Comparison of ENCODE assay signal across 9 mouse cellular contexts in genomic region chr6:94389716-94390115, GRCm38 (mm10).
DNase-seq lines count a peak whose midpoint lies in the region; ATAC-seq lines count a peak whose summit lies in the region.
"Had no signal": no experiment of that assay in that cellular context is flagged by ENCODE, and none has a peak within 500 bp of the region (broad histone marks: within the 10 kb centered on the region; RNA-seq: fewer than 3 reads in every experiment).

No protein-coding gene starts in this region.

- no peaks in the 10 kb centered on the region for H3K9me3 ChIP-seq in embryonic facial prominence, embryonic 11.5 days (replicated peaks; ENCODE audit: control insufficient read depth, low read length)
- H3K9me3 ChIP-seq in heart, embryonic 14.5 days (ENCODE audit: control insufficient read depth, low read length), result no peaks in the 10 kb centered on the region
- H3K9me3 ChIP-seq in kidney, embryonic 15.5 days (replicated peaks), result no peaks in the 10 kb centered on the region
- H3K9me3 ChIP-seq: forebrain, embryonic 10.5 days had no signal

- no peak overlapping the region for H3K9ac ChIP-seq in embryonic facial prominence, embryonic 11.5 days (replicated peaks; ENCODE audit: low read length)
- H3K9ac ChIP-seq in heart, embryonic 14.5 days (ENCODE audit: low read length), result no peak overlapping the region
- no peak overlapping the region for H3K9ac ChIP-seq in kidney, embryonic 15.5 days

- peak; percentile 26 for DNase-seq in embryonic facial prominence, embryonic 11.5 days (ENCODE audit: low spot score)
- peak; percentile 13 for DNase-seq in lung, postnatal 14 days
- DNase-seq in thymus, postnatal 0 days (ENCODE audit: low spot score), result no peak
- DNase-seq in yolk sac, embryonic 10.5 days (ENCODE audit: low spot score), result no peak
- DNase-seq in cerebellum, postnatal 10 days, result no peak

- no peak overlapping the region for H3K4me2 ChIP-seq in embryonic facial prominence, embryonic 11.5 days (ENCODE audit: low read depth, low read length)
- H3K4me2 ChIP-seq in heart, embryonic 14.5 days (ENCODE audit: low read length), result no peak overlapping the region
- H3K4me2 ChIP-seq in kidney, embryonic 15.5 days, result no peak overlapping the region

- no peaks in the 10 kb centered on the region for H3K27me3 ChIP-seq in embryonic facial prominence, embryonic 11.5 days (ENCODE audit: control insufficient read depth, insufficient read depth, low read length)
- no peaks in the 10 kb centered on the region for H3K27me3 ChIP-seq in heart, embryonic 14.5 days (ENCODE audit: control insufficient read depth, insufficient read depth, low read length)
- no peaks in the 10 kb centered on the region for H3K27me3 ChIP-seq in kidney, embryonic 15.5 days
- H3K27me3 ChIP-seq: megakaryocyte, embryonic 14.5 days had no signal

- 66% methylated on average over 9 of the region's 9 CpGs for WGBS in embryonic facial prominence, embryonic 11.5 days
- 20% methylated on average over 9 of the region's 9 CpGs for WGBS in heart, embryonic 14.5 days
- WGBS in kidney, embryonic 15.5 days, result 73% methylated on average over 9 of the region's 9 CpGs

- no peak overlapping the region for H3K27ac ChIP-seq in embryonic facial prominence, embryonic 11.5 days (replicated peaks; ENCODE audit: low read depth, low read length)
- H3K27ac ChIP-seq in heart, embryonic 14.5 days (replicated peaks in 1 of 2; ENCODE audit: control insufficient read depth in 1 of 2, insufficient read depth in 1 of 2, low read depth in 2 of 2, low read length in 2 of 2), result peak overlapping the region; percentile 58 to 70
- H3K27ac ChIP-seq in kidney, embryonic 15.5 days, result peak overlapping the region; percentile 45; the same call in 1 of the 2 replicates
- H3K27ac ChIP-seq: forebrain, embryonic 10.5 days had no signal

- H3K4me3 ChIP-seq in embryonic facial prominence, embryonic 11.5 days (ENCODE audit: low read depth, low read length), result no peak overlapping the region
- H3K4me3 ChIP-seq in heart, embryonic 14.5 days (ENCODE audit: control insufficient read depth in 1 of 2, insufficient read depth in 1 of 2, low read depth in 1 of 2, low read length in 2 of 2), result no peak overlapping the region
- H3K4me3 ChIP-seq in kidney, embryonic 15.5 days (replicated peaks), result no peak overlapping the region
- H3K4me3 ChIP-seq: forebrain, embryonic 10.5 days; megakaryocyte, embryonic 14.5 days had no signal

- no peaks in the 10 kb centered on the region for H3K36me3 ChIP-seq in embryonic facial prominence, embryonic 11.5 days (replicated peaks; ENCODE audit: control insufficient read depth, insufficient read depth, low read depth, low read length)
- H3K36me3 ChIP-seq in heart, embryonic 14.5 days (ENCODE audit: control insufficient read depth, insufficient read depth, low read length), result no peaks in the 10 kb centered on the region
- no peaks in the 10 kb centered on the region for H3K36me3 ChIP-seq in kidney, embryonic 15.5 days
- H3K36me3 ChIP-seq: forebrain, embryonic 10.5 days had no signal

- no peak for ATAC-seq in embryonic facial prominence, embryonic 11.5 days (replicated peaks; ENCODE audit: insufficient number of reproducible peaks, low FRiP score, low TSS enrichment, low read depth)
- ATAC-seq in heart, embryonic 14.5 days (ENCODE audit: insufficient number of reproducible peaks, insufficient read depth, low FRiP score, low read depth), result peak; percentile 37; the same call in 1 of the 2 replicates
- ATAC-seq in kidney, embryonic 15.5 days (replicated peaks; ENCODE audit: low FRiP score), result no peak

- H3K4me1 ChIP-seq in embryonic facial prominence, embryonic 11.5 days (ENCODE audit: control insufficient read depth, insufficient read depth, low read length), result no peaks in the 10 kb centered on the region
- peaks cover 32 to 61% of the 10 kb centered on the region in 2 experiments for H3K4me1 ChIP-seq in heart, embryonic 14.5 days (ENCODE audit: control insufficient read depth in 2 of 2, insufficient read depth in 2 of 2, low read length in 2 of 2)
- peaks cover 21% of the 10 kb centered on the region for H3K4me1 ChIP-seq in kidney, embryonic 15.5 days
- H3K4me1 ChIP-seq: megakaryocyte, embryonic 14.5 days had no signal

Comparison
In these comparisons a context has a peak if more than half of its experiments do, and no peak if none do; other contexts are left out.
1. DNase-seq: peak in embryonic facial prominence, embryonic 11.5 days (single experiment) and lung, postnatal 14 days (single experiment); none in thymus, postnatal 0 days (single experiment), yolk sac, embryonic 10.5 days (single experiment) and cerebellum, postnatal 10 days (0 of 2).